Mouse (Mus musculus): ENCODE results near the gene Adam23.

GRCm38 (mm10) chr1:63408344-63408743, 37.3 kb upstream of the Adam23 start:
- no peak for TF ChIP-seq UBTF (IDR thresholded peaks at IDR 0.05; ENCODE audit: low read depth, low read length)
- TF ChIP-seq CTCF (conservative IDR thresholded peaks at IDR 0.05 in 1 of 2, IDR thresholded peaks at IDR 0.05 in 1 of 2; ENCODE audit: low read depth in 2 of 2, low read length in 2 of 2), result no peak

Measured in CH12.LX (cell line).